Mouse (Mus musculus) liver, embryonic 13.5 days (tissue): Measurements from ENCODE around the gene Riox1. TPM values are rescaled to one million over a fixed set of nuclear protein-coding genes. Genes with fewer than 3 reads are reported as not detected.
A peak's percentile ranks its signal among the peaks of the same experiment; 100 is the strongest.

Experiments used
- ATAC-seq: fragments of 200-750 bp; cut with Nextera tagmentation; 2 replicates; pipeline ENCODE4 v1.8.0; 2017; ENCODE audit warnings: low read depth, mild to moderate bottlenecking, moderate number of reproducible peaks, moderate library complexity
- DNase-seq: peaks from one replicate; pipeline ENCODE4 v3.0.0; 2022
- H3K27ac ChIP-seq: fragments of 300-500 bp; sonication (generic); 2 replicates; pipeline ENCODE4 v1.5.1; 2015; ENCODE audit warnings: moderate library complexity, mild to moderate bottlenecking, inconsistent platforms
- H3K27me3 ChIP-seq: fragments of 300-500 bp; sonication (generic); 2 replicates; pipeline ENCODE4 v1.6.1; 2015; ENCODE audit warnings: mild to moderate bottlenecking, inconsistent platforms
- H3K36me3 ChIP-seq: fragments of 300-500 bp; sonication (generic); 2 replicates; pipeline ENCODE4 v1.6.1; 2015; ENCODE audit warnings: mild to moderate bottlenecking, inconsistent platforms
- H3K4me1 ChIP-seq: fragments of 300-500 bp; sonication (generic); replicated peaks from 2 replicates; pipeline ENCODE4 v1.6.1; 2015; ENCODE audit warnings: inconsistent platforms
- H3K4me2 ChIP-seq: fragments of 300-500 bp; sonication (generic); 2 replicates; pipeline ENCODE4 v1.6.1; 2015; ENCODE audit warnings: inconsistent platforms, mild to moderate bottlenecking, moderate library complexity
- H3K4me3 ChIP-seq: fragments of 300-500 bp; sonication (generic); replicated peaks from 2 replicates; pipeline ENCODE4 v1.5.1; 2015; ENCODE audit warnings: mild to moderate bottlenecking, inconsistent platforms
- H3K9ac ChIP-seq: fragments of 300-500 bp; sonication (generic); 2 replicates; pipeline ENCODE4 v1.6.1; 2015; ENCODE audit warnings: mild to moderate bottlenecking, inconsistent platforms
- H3K9me3 ChIP-seq: fragments of 300-500 bp; sonication (generic); replicated peaks from 2 replicates; pipeline ENCODE4 v1.6.1; 2016; ENCODE audit warnings: inconsistent platforms
- WGBS: fragments of 180-500 bp; shearing (Covaris S2); methylation state at CpG from one replicate; pipeline ENCODE4 v1.1.7; 2015; ENCODE audit not compliant: insufficient replicate concordance; 5-methylcytosine and 5-hydroxymethylcytosine counted together
- polyA plus RNA-seq: library from polyadenylated mRNA; unstranded; fragments of >200 nt; fragmentation: Nextera tagmentation; extraction: Ambion mirVana; gene quantifications from 2 replicates; pipeline ENCODE4 v1.2.1, GENCODE M21; 2015

Gene Riox1
- polyA plus RNA-seq, 1 experiment from 2014 or later = 9.3 TPM

DNA sequence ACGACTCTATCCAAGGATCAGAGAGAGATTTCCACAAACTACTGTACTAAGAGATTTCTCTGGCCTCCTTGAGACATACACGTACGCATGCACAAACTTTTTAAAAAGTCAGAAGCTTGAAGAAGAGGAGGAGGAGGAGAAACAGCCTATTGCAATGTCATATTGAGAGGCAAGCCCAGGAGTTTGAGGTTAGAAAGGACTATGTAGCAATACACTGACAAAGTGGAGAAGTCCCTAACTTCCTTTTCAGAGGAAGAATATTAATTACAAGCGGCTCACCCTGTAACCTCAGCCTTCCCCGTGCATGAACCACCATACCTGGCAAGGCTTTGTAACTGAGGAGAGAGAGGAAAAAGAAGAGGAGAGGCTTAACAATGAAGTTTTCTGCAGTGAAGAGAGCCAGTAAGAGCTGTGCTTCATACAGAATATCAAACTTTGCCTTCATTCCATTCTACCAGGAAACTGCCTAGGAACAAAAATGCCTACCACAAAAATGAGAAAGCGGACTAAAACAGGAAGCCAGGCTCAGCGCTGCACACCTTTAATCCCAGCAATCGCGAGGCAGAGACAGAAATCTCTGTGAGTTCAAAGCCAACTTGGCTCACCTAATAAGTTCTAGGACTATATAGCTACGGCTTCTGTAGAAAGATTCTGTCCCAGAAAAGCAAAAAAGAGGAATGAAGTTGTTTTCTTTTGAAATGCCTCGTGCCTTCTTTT is 474 bp upstream of the Riox1 start:
- H3K9ac ChIP-seq = peak overlapping the region; percentile 87
- 16% methylated on average over 11 of the region's 11 CpGs for WGBS
- DNase-seq (no peak), ATAC-seq (no peak)
- H3K27ac ChIP-seq = peak overlapping the region; percentile 53
- H3K36me3 ChIP-seq = peaks cover 20% of the 10 kb centered on the region; the same call in 1 of the 2 replicates
- peak overlapping the region; percentile 75 for H3K4me3 ChIP-seq
- H3K4me1 ChIP-seq = peaks cover 68% of the 10 kb centered on the region
- H3K9me3 ChIP-seq = no peaks in the 10 kb centered on the region
- peak overlapping the region; percentile 94 for H3K4me2 ChIP-seq
- no peaks in the 10 kb centered on the region for H3K27me3 ChIP-seq

GRCm38 (mm10) chr12:83950840-83951701 is 663 bp downstream of the Riox1 start:
- DNase-seq (peak; percentile 32), ATAC-seq (peak; percentile 45)
- Histone ChIP-seq H3K4me3 (peak overlapping the region; percentile 75), H3K27me3 (no peaks in the 10 kb centered on the region), H3K4me1 (peaks cover 73% of the 10 kb centered on the region), H3K36me3 (peaks cover 29% of the 10 kb centered on the region; the same call in 1 of the 2 replicates), H3K9ac (peak overlapping the region; percentile 87), H3K27ac (peak overlapping the region; percentile 84), H3K9me3 (no peaks in the 10 kb centered on the region), H3K4me2 (peak overlapping the region; percentile 94)
- under 1% methylated on average over 97 of the region's 116 CpGs for WGBS

DNA sequence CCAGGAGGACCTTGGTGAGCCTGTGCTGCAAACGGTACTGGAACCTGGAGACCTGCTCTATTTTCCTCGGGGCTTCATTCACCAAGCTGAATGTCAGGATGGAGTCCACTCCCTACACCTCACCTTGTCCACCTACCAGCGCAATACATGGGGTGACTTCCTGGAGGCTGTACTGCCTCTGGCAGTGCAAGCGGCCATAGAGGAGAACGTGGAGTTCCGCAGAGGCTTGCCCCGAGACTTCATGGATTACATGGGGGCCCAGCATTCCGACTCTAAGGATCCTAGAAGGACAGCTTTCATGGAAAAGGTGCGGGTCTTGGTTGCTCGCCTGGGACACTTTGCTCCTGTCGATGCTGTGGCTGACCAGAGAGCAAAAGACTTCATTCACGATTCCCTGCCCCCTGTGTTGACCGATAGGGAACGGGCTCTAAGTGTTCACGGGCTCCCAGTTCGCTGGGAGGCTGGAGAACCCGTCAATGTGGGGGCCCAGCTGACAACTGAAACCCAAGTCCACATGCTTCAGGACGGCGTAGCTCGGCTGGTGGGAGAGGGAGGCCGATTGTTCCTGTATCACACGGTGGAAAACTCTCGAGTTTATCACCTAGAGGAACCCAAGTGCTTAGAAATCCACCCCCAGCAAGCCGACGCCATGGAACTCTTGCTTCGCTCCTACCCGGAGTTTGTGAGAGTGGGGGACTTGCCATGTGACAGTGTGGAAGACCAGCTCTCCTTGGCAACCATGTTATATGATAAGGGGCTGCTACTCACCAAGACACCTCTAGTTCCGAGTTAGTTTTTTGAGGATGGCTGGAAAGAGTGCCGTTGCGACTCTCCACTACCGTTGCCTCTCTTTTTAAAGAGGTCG is 1.5 kb downstream of the Riox1 start:
- Histone ChIP-seq H3K4me2 (peak overlapping the region; percentile 94), H3K4me1 (peaks cover 74% of the 10 kb centered on the region), H3K4me3 (peak overlapping the region; percentile 75), H3K36me3 (peaks cover 29% of the 10 kb centered on the region; the same call in 1 of the 2 replicates), H3K27ac (peak overlapping the region; percentile 84), H3K9me3 (no peaks in the 10 kb centered on the region), H3K27me3 (no peaks in the 10 kb centered on the region), H3K9ac (peak overlapping the region; percentile 87)
- ATAC-seq = no peak
- WGBS = 29% methylated on average over 32 of the region's 32 CpGs
- no peak for DNase-seq

DNA sequence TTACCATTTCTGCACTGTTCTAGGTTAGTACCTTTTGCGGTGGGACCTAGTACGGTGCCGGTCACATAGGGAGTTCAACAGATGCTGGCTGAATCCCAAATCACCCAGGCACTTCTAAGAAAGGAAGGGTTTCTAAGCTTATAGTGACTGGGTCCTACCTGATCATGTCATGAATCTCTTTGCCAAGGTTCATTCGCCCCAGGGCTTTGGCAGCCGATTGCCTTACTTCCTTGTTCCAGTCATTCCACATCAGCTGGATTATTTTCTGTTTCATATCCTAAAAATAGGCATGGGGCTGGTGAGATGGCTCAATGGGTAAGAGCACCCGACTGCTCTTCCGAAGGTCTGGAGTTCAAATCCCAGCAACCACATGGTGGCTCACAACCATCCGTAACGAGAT is 7.9 kb downstream of the Riox1 start:
- peaks cover 18% of the 10 kb centered on the region for H3K4me1 ChIP-seq
- no peaks in the 10 kb centered on the region for H3K27me3 ChIP-seq
- H3K9me3 ChIP-seq = no peaks in the 10 kb centered on the region
- DNase-seq (no peak), ATAC-seq (no peak)
- no peak overlapping the region for H3K9ac ChIP-seq
- H3K4me2 ChIP-seq = no peak overlapping the region
- no peak overlapping the region for H3K27ac ChIP-seq
- H3K36me3 ChIP-seq = peaks cover 17% of the 10 kb centered on the region; the same call in 1 of the 2 replicates
- no peak overlapping the region for H3K4me3 ChIP-seq
- 84% methylated on average over 9 of the region's 9 CpGs for WGBS

DNA sequence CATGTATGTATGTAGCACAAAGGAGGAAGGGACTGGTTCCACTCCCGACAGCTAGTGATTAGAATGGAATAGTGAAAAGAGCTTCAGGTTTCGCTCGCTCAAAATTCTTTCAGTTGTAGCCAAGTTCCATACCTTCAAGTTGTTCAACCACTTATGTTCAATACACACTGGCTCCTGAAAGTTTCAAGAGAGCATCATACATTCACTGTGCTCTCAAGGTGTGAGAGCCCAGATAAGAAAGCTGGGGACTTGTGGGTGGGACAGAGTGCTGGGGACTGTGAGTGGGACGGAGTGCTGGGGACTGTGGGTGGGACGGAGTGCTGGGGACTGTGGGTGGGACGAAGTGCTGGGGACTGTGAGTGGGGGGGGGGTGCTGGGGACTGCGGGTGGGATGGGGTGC is 14.8 kb downstream of the Riox1 start:
- Histone ChIP-seq H3K4me3 (no peak overlapping the region), H3K36me3 (no peaks in the 10 kb centered on the region), H3K9me3 (no peaks in the 10 kb centered on the region), H3K9ac (no peak overlapping the region), H3K4me2 (no peak overlapping the region), H3K27ac (no peak overlapping the region), H3K4me1 (no peaks in the 10 kb centered on the region), H3K27me3 (no peaks in the 10 kb centered on the region)
- WGBS = 50% methylated on average over 6 of the region's 7 CpGs
- no peak for DNase-seq
- ATAC-seq = no peak

DNA sequence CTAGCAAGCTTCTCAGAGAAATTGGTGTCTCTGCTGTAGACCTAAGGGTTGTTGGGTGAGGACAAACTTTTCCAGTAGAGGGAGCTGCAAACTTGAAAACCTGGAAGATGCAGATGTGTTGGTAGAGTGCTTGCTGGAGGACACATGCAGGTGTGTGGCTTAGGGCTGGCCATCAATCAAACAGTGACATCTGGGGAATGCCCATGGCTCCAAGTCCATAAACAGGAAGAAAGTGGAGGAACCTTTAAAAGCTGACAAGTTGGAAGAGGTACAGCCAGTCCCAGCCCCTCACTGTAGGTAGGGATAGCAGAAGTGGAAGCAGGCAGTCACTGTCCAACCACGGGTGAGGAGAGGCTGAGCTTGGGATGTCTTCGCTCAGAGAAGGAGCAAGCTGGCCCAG is 21.7 kb downstream of the Riox1 start:
- Histone ChIP-seq H3K27me3 (no peaks in the 10 kb centered on the region), H3K9me3 (no peaks in the 10 kb centered on the region), H3K4me2 (no peak overlapping the region), H3K4me3 (no peak overlapping the region), H3K36me3 (no peaks in the 10 kb centered on the region), H3K27ac (no peak overlapping the region), H3K4me1 (0 out of 2 replicates have a peak, but pooled peaks cover 2% of the 10 kb centered on the region), H3K9ac (no peak overlapping the region)
- ATAC-seq (peak; percentile 39; the same call in 1 of the 2 replicates), DNase-seq (no peak)
- WGBS = 41% methylated on average over 2 of the region's 2 CpGs

GRCm38 (mm10) chr12:83978862-83979261 is 28.5 kb downstream of the Riox1 start:
- Histone ChIP-seq H3K27me3 (no peaks in the 10 kb centered on the region), H3K9me3 (no peaks in the 10 kb centered on the region), H3K4me2 (no peak overlapping the region), H3K9ac (no peak overlapping the region), H3K4me3 (no peak overlapping the region), H3K4me1 (peaks cover 8% of the 10 kb centered on the region), H3K27ac (no peak overlapping the region), H3K36me3 (no peaks in the 10 kb centered on the region)
- DNase-seq = no peak
- 66% methylated on average over 6 of the region's 6 CpGs for WGBS
- ATAC-seq = no peak

DNA sequence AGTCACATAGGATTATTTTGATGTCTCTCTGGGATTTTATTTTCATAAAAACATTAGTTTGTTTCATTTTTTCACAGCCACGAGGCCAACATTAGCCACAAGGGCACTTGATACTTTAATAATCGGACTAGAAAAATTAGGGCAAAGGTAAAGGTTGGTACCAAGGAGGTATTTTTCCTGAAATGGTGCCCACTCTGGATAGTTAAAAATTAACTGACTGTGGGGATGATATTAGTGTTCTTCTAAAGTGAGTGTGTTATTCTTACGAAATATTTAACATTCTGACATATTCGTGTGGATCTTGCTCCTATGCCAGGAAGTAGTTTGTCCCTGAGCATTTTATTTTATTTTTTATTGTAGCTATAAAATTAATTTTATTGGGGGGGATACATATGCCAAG is 31.2 kb downstream of the Riox1 start:
- Histone ChIP-seq H3K27ac (no peak overlapping the region), H3K4me1 (peaks cover 10% of the 10 kb centered on the region), H3K27me3 (no peaks in the 10 kb centered on the region), H3K4me3 (no peak overlapping the region), H3K4me2 (no peak overlapping the region), H3K36me3 (no peaks in the 10 kb centered on the region), H3K9me3 (no peaks in the 10 kb centered on the region), H3K9ac (no peak overlapping the region)
- no peak for DNase-seq
- 65% methylated on average over 4 of the region's 4 CpGs for WGBS
- no peak for ATAC-seq

DNA sequence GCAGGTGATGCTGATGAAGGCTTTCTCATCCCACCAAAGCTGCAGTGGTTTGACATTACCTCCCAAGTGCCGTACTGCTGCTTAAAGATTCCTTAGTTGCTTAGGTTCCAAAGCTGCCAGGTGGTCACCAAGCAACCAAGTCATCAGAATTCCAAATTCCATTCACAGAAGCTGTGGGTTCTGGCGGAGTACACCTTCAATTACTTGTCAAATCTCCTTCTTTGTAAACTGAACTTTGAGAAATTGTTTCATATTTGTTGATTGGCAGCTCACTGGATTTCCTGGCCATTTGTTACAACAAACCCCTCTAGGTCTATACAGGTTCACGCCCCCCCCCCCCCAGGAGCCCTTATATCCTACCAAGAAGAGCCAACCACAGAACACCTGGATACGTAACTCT is 34.3 kb downstream of the Riox1 start, which contains the start of gene Heatr4:
TSS of gene Heatr4 (minus strand) at position 101 of the 400 bp plus-strand sequence.
- DNase-seq = no peak
- peaks cover 27% of the 10 kb centered on the region for H3K4me1 ChIP-seq
- WGBS = 64% methylated on average over 4 of the region's 4 CpGs

DNA sequence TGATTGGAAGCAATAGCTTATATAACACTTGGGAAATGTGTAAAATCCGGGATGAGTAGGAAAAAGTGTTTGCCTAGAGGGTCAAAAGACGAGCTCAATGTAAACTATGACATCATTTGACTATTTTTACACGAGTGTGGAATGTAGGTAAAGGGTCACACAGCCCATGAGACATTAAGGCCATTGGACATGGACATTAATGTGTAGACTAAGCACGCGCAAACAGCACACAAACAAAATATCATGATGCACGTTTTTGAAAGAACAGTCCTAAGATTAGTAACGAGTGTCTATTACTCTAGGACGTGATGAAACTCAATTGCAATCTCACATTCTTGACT is 36.8 kb downstream of the Riox1 start:
- peak overlapping the region; percentile 77 for H3K9ac ChIP-seq
- peaks cover 22% of the 10 kb centered on the region for H3K4me1 ChIP-seq
- ATAC-seq (peak; percentile 43; the same call in 1 of the 2 replicates), DNase-seq (no peak)
- H3K27ac ChIP-seq = peak overlapping the region; percentile 83
- H3K27me3 ChIP-seq = no peaks in the 10 kb centered on the region
- H3K4me2 ChIP-seq = peak overlapping the region; percentile 84
- H3K36me3 ChIP-seq = peaks cover 4% of the 10 kb centered on the region
- H3K9me3 ChIP-seq = no peaks in the 10 kb centered on the region
- 25% methylated on average over 8 of the region's 8 CpGs for WGBS
- H3K4me3 ChIP-seq = peak overlapping the region; percentile 69

More for the DNA sequence above, 34.3 kb downstream of the Riox1 start, which contains the start of gene Heatr4:
- Histone ChIP-seq H3K9me3 (no peaks in the 10 kb centered on the region), H3K4me3 (no peak within 1 kb of the TSS), H3K27ac (no peak within 1 kb of the TSS), H3K27me3 (no peaks in the 10 kb centered on the region), H3K4me2 (no peak within 1 kb of the TSS), H3K9ac (no peak within 1 kb of the TSS), H3K36me3 (no peaks in the 10 kb centered on the region)
- ATAC-seq = no peak
